Mouse (Mus musculus) olfactory bulb, adult 2 months (tissue): Measurements from ENCODE around the gene Ercc2.

ENCODE experiments used
- CTCF ChIP-seq: fragments of 200-500 bp; IDR thresholded peaks from 2 replicates; pipeline ENCODE4 v1.5.1; 2012; ENCODE audit warnings: low read depth, mild to moderate bottlenecking, low read length, moderate library complexity; ENCODE audit not compliant: insufficient read depth
- POLR2A ChIP-seq: fragments of 200-500 bp; IDR thresholded peaks from 2 replicates; pipeline ENCODE4 v1.6.1; 2012; ENCODE audit warnings: mild to moderate bottlenecking, low read depth, low read length, moderate library complexity; ENCODE audit not compliant: insufficient read depth

GRCm38 (mm10) chr7:19344938-19345471 lies 36.8 kb upstream of the Ercc2 start:
- peak; percentile 47; the same call in 1 of the 2 replicates for TF ChIP-seq POLR2A
- TF ChIP-seq CTCF, result no peak
